Mouse (Mus musculus) liver, embryonic 15.5 days (tissue): Measurements from ENCODE around the gene Slc44a4. TPM values are rescaled to one million over a fixed set of nuclear protein-coding genes. Genes with fewer than 3 reads are reported as not detected.
A peak's percentile ranks its signal among the peaks of the same experiment; 100 is the strongest.
"Not testable (repeated sequence)": the region's sequence is repeated elsewhere in the genome, so short reads cannot be mapped to it uniquely, and the experiment has no call there.

ENCODE experiments used
- ATAC-seq: fragments of 200-750 bp; cut with Nextera tagmentation; 2 replicates; pipeline ENCODE4 v1.8.0; 2017; ENCODE audit warnings: moderate number of reproducible peaks, mild to moderate bottlenecking, moderate library complexity; ENCODE audit not compliant: insufficient read depth
- H3K27ac ChIP-seq: fragments of 300-500 bp; sonication (generic); replicated peaks from 2 replicates; pipeline ENCODE4 v1.5.1; 2015; ENCODE audit warnings: mild to moderate bottlenecking, inconsistent platforms
- H3K27me3 ChIP-seq: fragments of 300-500 bp; sonication (generic); 2 replicates; pipeline ENCODE4 v1.6.1; 2015; ENCODE audit warnings: mild to moderate bottlenecking, inconsistent platforms
- H3K36me3 ChIP-seq: fragments of 300-500 bp; sonication (generic); replicated peaks from 2 replicates; pipeline ENCODE4 v1.6.1; 2015; ENCODE audit warnings: moderate library complexity, mild to moderate bottlenecking, inconsistent platforms
- H3K4me1 ChIP-seq: fragments of 300-500 bp; sonication (generic); replicated peaks from 2 replicates; pipeline ENCODE4 v1.6.1; 2015; ENCODE audit warnings: inconsistent platforms
- H3K4me2 ChIP-seq: fragments of 300-500 bp; sonication (generic); 2 replicates; pipeline ENCODE4 v1.6.1; 2015; ENCODE audit warnings: moderate library complexity, mild to moderate bottlenecking, inconsistent platforms
- H3K4me3 ChIP-seq: fragments of 300-500 bp; sonication (generic); replicated peaks from 2 replicates; pipeline ENCODE4 v1.5.1; 2015; ENCODE audit warnings: mild to moderate bottlenecking, inconsistent platforms
- H3K9ac ChIP-seq: fragments of 300-500 bp; sonication (generic); 2 replicates; pipeline ENCODE4 v1.6.1; 2015; ENCODE audit warnings: moderate library complexity, mild to moderate bottlenecking, inconsistent platforms
- H3K9me3 ChIP-seq: fragments of 300-500 bp; sonication (generic); replicated peaks from 2 replicates; pipeline ENCODE4 v1.6.1; 2016; ENCODE audit warnings: inconsistent platforms
- WGBS: fragments of 180-500 bp; shearing (Covaris S2); methylation state at CpG from one replicate; pipeline ENCODE4 v1.1.7; 2015; ENCODE audit warnings: mixed read lengths; ENCODE audit not compliant: insufficient replicate concordance; 5-methylcytosine and 5-hydroxymethylcytosine counted together
- polyA plus RNA-seq: library from polyadenylated mRNA; unstranded; fragments of >200 nt; fragmentation: Nextera tagmentation; extraction: Ambion mirVana; gene quantifications from 2 replicates; pipeline ENCODE4 v1.2.1, GENCODE M21; 2015

Gene Slc44a4
- polyA plus RNA-seq, 1 experiment from 2014 or later, result 3.1 TPM

DNA sequence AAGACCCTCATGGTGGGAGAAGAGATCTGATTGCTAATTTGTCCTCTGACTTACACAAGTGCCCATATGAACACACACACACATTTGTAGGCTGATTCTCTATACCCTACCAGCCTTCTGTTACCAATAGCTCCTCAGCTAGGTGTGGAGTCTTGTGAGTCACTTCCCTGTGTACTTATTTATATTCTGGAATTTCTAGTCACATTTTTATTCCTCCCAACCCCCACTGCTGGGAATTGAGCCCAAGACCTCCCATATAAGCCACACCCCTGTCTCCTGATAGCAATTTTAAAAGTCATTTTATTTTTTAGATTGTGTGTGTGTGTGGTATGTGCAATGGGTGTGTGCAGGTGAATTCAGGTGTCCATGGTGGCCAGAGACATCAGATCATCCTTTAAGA, 30.1 kb downstream of the Slc44a4 start:
- H3K4me3 ChIP-seq, result no peak overlapping the region
- H3K27me3 ChIP-seq, result no peaks in the 10 kb centered on the region
- H3K9me3 ChIP-seq, result no peaks in the 10 kb centered on the region
- peaks cover 16% of the 10 kb centered on the region for H3K4me1 ChIP-seq
- H3K27ac ChIP-seq, result no peak overlapping the region
- peaks cover under 1% of the 10 kb centered on the region; the same call in 1 of the 2 replicates for H3K36me3 ChIP-seq
- H3K4me2 ChIP-seq, result no peak overlapping the region
- ATAC-seq, result no peak
- H3K9ac ChIP-seq, result no peak overlapping the region

DNA sequence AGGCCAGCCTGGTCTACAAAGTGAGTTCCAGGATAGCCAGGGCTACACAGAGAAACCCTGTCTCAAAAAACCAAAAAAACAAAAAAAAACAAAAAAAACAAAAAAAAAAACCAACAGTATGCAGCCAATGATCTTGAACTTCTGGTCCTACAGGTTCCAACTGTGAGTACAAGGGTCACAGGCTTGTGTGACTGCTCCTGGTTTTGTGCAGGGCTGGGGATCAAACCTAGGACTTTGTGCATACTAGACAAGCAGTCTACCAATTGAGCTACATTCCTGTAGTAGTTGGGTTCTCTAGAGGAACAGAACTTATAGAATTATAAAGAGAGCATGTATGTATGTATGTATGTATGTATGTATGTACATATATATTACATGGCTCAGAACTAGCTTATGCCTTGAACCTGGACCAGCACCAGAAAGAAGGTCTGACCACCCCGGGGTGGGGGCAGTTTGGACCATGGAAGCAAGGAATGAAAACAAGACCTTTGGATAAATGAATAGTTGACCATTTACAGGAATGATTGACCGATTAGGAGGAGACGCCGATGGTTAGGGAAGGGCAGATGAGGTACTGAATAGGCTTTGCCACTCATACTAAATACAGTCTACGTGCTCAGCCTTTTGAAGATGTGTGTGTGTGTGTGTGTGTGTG, 32.3 kb downstream of the Slc44a4 start:
- Histone ChIP-seq H3K9me3 (no peaks in the 10 kb centered on the region), H3K4me2 (no peak overlapping the region), H3K4me1 (peaks cover 29% of the 10 kb centered on the region), H3K27me3 (no peaks in the 10 kb centered on the region), H3K36me3 (peaks cover 17% of the 10 kb centered on the region), H3K9ac (no peak overlapping the region), H3K27ac (no peak overlapping the region), H3K4me3 (no peak overlapping the region)
- 71% methylated on average over 5 of the region's 5 CpGs for WGBS
- no peak for ATAC-seq

DNA sequence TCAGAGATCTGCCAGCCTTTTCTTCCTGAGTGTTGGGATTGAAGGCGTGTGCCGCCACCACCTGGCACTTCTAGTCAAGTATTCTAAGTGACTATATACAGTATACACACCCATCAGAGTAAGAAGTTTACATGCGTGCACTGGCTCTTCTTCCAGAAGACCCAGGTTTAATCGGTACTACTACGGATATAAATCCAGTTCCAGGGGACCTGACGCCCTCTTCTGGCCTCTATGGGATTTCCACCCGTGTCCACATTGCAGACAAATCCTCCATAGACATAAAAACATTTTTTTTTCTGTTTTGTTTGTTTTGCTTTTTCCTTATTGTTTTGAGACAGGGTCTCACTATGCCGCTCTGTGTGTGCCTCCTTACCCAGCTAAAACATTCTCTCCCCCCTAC, 33.3 kb downstream of the Slc44a4 start:
- Histone ChIP-seq H3K9me3 (no peaks in the 10 kb centered on the region), H3K36me3 (peaks cover 17% of the 10 kb centered on the region), H3K4me3 (no peak overlapping the region), H3K4me1 (peaks cover 29% of the 10 kb centered on the region), H3K27ac (no peak overlapping the region), H3K27me3 (no peaks in the 10 kb centered on the region), H3K4me2 (no peak overlapping the region), H3K9ac (no peak overlapping the region)
- no peak for ATAC-seq
- 23% methylated on average over 8 of the region's 8 CpGs for WGBS

GRCm38 (mm10) chr17:34948721-34949552, 34.7 kb downstream of the Slc44a4 start:
- H3K9me3 ChIP-seq, H3K4me3 ChIP-seq, H3K4me2 ChIP-seq, ATAC-seq, H3K27me3 ChIP-seq: not testable (repeated sequence)
- Histone ChIP-seq H3K4me1 (peaks cover 36% of the 10 kb centered on the region), H3K9ac (peak overlapping the region; percentile 0; the same call in 1 of the 2 replicates), H3K36me3 (peaks cover 17% of the 10 kb centered on the region), H3K27ac (peak overlapping the region; percentile 81; the same call in 1 of the 2 replicates)
- WGBS, result 34% methylated on average over 9 of the region's 9 CpGs

DNA sequence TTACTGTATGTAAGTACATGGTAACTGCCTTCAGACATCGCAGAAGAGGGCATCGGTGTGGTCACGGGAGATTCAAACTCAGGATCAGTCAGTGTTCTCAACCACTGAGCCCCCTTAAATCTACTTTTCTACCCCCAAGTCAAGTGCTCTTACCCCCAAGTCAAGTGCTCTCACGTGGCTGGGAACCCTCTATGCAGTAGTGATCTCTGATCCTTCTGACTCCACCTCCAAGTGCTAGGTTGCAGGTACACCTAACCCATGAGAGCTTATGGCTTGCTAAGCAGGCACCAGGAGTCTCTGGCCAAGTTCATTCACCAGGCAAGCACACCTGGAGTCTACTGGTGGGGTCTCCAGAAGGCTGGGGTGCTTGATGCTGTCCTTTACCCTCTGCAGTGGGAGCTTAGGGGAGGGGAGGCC, 35.3 kb downstream of the Slc44a4 start:
- Histone ChIP-seq H3K36me3 (peaks cover 17% of the 10 kb centered on the region), H3K27ac (peak overlapping the region; percentile 81; the same call in 1 of the 2 replicates), H3K4me2 (peak overlapping the region; percentile 5; the same call in 1 of the 2 replicates), H3K4me1 (peaks cover 36% of the 10 kb centered on the region), H3K9me3 (no peaks in the 10 kb centered on the region), H3K27me3 (no peaks in the 10 kb centered on the region), H3K4me3 (no peak overlapping the region), H3K9ac (no peak overlapping the region)
- 15% methylated on average over 4 of the region's 4 CpGs for WGBS
- peak; percentile 7; the same call in 1 of the 2 replicates for ATAC-seq

GRCm38 (mm10) chr17:34950514-34951455, 36.5 kb downstream of the Slc44a4 start:
- Histone ChIP-seq H3K27me3 (peaks cover 9% of the 10 kb centered on the region), H3K9me3 (no peaks in the 10 kb centered on the region), H3K9ac (peak overlapping the region; percentile 78), H3K4me3 (peak overlapping the region; percentile 73), H3K4me2 (peak overlapping the region; percentile 86), H3K36me3 (peaks cover 17% of the 10 kb centered on the region), H3K4me1 (peaks cover 36% of the 10 kb centered on the region), H3K27ac (peak overlapping the region; percentile 81)
- 13% methylated on average over 10 of the region's 10 CpGs for WGBS
- ATAC-seq, result no peak

- H3K27ac ChIP-seq, result peak overlapping the region; percentile 81
- H3K9me3 ChIP-seq, result no peaks in the 10 kb centered on the region
- peak overlapping the region; percentile 73 for H3K4me3 ChIP-seq
- H3K36me3 ChIP-seq, result peaks cover 17% of the 10 kb centered on the region
- peaks cover 17% of the 10 kb centered on the region for H3K27me3 ChIP-seq
- peak overlapping the region; percentile 86 for H3K4me2 ChIP-seq
- peaks cover 36% of the 10 kb centered on the region for H3K4me1 ChIP-seq
- peak; percentile 16 for ATAC-seq
- WGBS, result under 1% methylated on average over 29 of the region's 29 CpGs
- H3K9ac ChIP-seq, result peak overlapping the region; percentile 78
Observed at GRCm38 (mm10) chr17:34951636-34952377, 37.5 kb downstream of the Slc44a4 start.

GRCm38 (mm10) chr17:34952378-34953040, 38.2 kb downstream of the Slc44a4 start:
- Histone ChIP-seq H3K27ac (peak overlapping the region; percentile 81), H3K27me3 (peaks cover 24% of the 10 kb centered on the region), H3K4me2 (peak overlapping the region; percentile 86), H3K4me3 (peak overlapping the region; percentile 73), H3K4me1 (peaks cover 36% of the 10 kb centered on the region), H3K36me3 (peaks cover 17% of the 10 kb centered on the region), H3K9ac (peak overlapping the region; percentile 78), H3K9me3 (no peaks in the 10 kb centered on the region)
- peak; percentile 73 for ATAC-seq
- whole genome bisulfite sequencing, result under 1% methylated on average over 23 of the region's 23 CpGs

GRCm38 (mm10) chr17:34953258-34953657, 39.0 kb downstream of the Slc44a4 start:
- Histone ChIP-seq H3K36me3 (peaks cover 17% of the 10 kb centered on the region), H3K9ac (no peak overlapping the region), H3K4me1 (peaks cover 36% of the 10 kb centered on the region), H3K27ac (no peak overlapping the region), H3K9me3 (no peaks in the 10 kb centered on the region), H3K4me2 (peak overlapping the region; percentile 86; the same call in 1 of the 2 replicates), H3K4me3 (peak overlapping the region; percentile 73; the same call in 1 of the 2 replicates), H3K27me3 (peaks cover 28% of the 10 kb centered on the region)
- 63% methylated on average over 3 of the region's 3 CpGs for WGBS
- ATAC-seq, result no peak

DNA sequence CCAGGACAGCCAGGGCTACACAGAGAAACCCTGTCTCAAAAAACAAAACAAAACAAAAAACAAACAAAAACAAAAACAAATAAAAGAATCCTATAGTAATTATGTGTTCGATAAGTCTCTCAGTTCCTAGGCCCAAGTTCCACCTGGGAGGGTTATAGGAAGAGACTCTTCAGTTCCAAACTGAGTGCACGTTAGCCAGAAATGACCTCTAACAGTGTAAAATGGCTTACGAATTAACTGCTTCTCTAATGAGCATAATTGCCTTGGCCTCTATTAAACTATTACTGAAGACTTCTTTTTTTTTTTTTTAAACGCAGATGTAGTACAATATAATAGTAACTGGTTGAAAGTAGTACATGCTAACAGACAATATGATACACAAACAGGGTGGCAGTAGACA, 39.6 kb downstream of the Slc44a4 start:
- no peaks in the 10 kb centered on the region for H3K9me3 ChIP-seq
- H3K4me3 ChIP-seq, result no peak overlapping the region
- peaks cover 17% of the 10 kb centered on the region for H3K36me3 ChIP-seq
- H3K4me2 ChIP-seq, result no peak overlapping the region
- no peak overlapping the region for H3K27ac ChIP-seq
- peaks cover 32% of the 10 kb centered on the region for H3K27me3 ChIP-seq
- H3K4me1 ChIP-seq, result peaks cover 32% of the 10 kb centered on the region
- no peak for ATAC-seq
- WGBS, result 72% methylated on average over 4 of the region's 4 CpGs
- H3K9ac ChIP-seq, result no peak overlapping the region
